Mouse (Mus musculus) frontal cortex, adult (tissue): ENCODE data around the gene Snx13.
A peak's percentile ranks its signal among the peaks of the same experiment; 100 is the strongest.

Experiments used
- ATAC-seq: cut with Nextera tagmentation; 2 replicates; pipeline ENCODE4 v1.9.2; 2017; ENCODE audit warnings: mild to moderate bottlenecking, moderate library complexity, mixed read lengths; ENCODE audit not compliant: low TSS enrichment

Snx13 gene

GRCm38 (mm10) chr12:35046999-35047319 is at the start of gene Snx13:
Snx13 (plus strand) TSS chr12:35047186.
- peak; percentile 96 for ATAC-seq

- no peak for ATAC-seq
Observed at GRCm38 (mm10) chr12:34997597-34998182, 49.3 kb upstream of the Snx13 start.

- no peak for ATAC-seq
Observed at GRCm38 (mm10) chr12:34998778-34999467, 48.1 kb upstream of the Snx13 start.

GRCm38 (mm10) chr12:35000323-35000722 is 46.7 kb upstream of the Snx13 start:
- ATAC-seq: no peak

DNA sequence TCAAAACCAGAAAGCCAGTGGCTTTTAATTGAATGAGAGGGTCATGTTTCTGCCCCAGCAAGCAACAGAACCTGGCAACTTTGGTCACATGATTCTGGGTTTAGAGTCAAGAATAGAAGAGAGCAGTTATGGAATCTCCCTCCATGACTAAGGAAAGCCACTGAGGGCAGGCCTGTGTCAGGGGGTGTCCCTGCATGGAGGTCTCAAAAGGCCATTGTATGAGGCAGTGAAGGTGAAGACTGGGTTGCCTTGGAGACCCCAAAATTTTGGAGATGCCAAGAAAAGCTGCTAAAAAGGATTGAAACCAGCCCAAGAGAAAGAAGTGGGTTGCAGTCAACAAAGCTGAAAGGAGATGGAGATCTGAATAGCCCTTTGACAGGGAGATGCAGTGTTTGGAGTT is 41.2 kb upstream of the Snx13 start:
- no peak for ATAC-seq

- no peak for ATAC-seq
Observed at GRCm38 (mm10) chr12:35007851-35008250, 39.1 kb upstream of the Snx13 start.

GRCm38 (mm10) chr12:35008340-35009137 is 38.4 kb upstream of the Snx13 start:
- ATAC-seq: peak; percentile 69; the same call in 1 of the 2 replicates

- ATAC-seq: no peak
Observed at GRCm38 (mm10) chr12:35011462-35011861, 35.5 kb upstream of the Snx13 start.

GRCm38 (mm10) chr12:35013950-35014349 is 33.0 kb upstream of the Snx13 start:
- ATAC-seq: no peak

DNA sequence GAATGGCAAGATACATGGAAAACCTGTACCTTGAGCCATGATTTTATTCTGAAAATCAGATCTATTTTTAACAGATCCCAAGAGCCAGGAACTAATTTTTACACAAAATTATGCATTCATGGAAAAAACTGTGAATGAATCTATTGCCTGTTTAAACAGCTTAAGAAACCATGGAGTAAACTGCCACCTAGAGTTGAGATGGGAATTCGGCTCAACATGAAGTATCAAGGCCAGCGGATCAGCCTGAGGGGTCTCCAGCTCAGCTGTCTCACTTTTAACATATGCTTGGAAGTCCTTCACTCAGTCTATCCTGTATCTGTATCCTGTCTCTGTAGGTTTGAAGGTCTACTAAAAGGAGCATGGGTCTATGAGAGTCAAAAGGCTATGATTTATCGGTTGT is 30.9 kb upstream of the Snx13 start:
- ATAC-seq: peak; percentile 91

GRCm38 (mm10) chr12:35016481-35017250 is 30.3 kb upstream of the Snx13 start:
- no peak for ATAC-seq

DNA sequence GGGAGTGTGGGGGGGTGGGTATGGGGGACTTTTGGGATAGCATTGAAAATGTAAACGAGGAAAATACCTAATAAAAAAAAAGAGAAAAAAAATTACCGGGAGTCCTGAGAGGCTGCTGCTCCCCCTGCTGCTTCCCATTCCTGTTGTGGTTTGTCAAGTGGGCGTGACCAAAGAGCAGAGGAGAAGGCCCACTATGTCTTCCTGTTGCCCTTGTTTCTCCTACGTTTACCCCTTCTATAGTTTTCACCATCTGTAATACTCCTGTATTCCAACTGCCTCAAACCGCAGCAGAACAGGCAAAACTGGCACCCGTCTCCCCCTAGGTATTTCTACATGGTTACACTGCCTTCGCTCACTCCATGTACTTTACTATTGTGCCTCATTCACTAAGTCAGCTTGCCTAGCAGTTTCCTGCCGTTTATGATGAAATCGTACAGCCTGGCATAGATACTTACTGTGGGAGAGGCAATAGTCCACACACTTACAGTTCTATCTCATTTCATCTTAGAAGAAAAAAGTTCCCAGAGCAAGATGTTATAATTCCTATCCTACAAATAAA is 28.2 kb upstream of the Snx13 start:
- ATAC-seq: no peak

DNA sequence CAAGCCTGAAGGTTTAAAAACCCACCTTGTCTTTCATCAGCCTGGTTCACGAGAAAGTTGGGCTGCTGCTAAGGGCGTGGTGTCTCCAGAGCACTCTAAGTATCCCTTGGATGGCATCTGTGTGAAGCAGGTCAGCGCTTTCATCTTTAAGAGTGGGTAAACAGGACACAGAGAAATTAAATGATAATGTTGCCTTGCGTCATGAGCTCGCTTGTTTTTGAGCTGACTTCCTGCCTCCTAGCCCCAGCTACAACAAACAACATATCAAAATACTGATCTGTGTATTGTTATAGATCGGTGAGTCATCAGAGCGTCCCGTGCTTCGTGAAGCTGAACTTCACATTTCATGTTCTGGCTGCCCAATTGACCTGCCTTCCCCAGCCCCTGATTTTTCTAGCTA is 25.7 kb upstream of the Snx13 start:
- ATAC-seq: no peak

DNA sequence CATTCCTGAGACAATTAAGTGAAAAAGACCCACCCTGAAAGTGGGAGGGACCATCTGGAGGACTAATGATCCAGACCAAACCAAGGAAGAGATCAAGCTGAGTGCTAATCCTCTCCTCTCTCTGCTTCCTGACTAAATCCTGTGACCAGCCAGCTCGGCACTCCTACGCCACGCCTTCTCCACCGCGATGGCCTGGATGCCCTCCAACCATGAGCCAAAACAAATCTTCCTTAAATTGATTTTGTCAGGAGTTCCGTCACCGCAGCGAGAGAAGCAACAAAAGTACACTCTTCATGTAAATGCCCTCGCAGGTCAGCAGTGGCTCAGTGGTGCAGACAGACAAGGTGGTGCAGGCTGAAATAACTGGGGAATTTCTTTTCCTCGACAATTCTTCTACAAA is 24.9 kb upstream of the Snx13 start:
- ATAC-seq: no peak

GRCm38 (mm10) chr12:35025916-35026432 is 21.0 kb upstream of the Snx13 start:
- no peak for ATAC-seq

GRCm38 (mm10) chr12:35027533-35027932 is 19.5 kb upstream of the Snx13 start:
- ATAC-seq: no peak

- ATAC-seq: peak; percentile 96
Observed at GRCm38 (mm10) chr12:35038668-35039570, 8.1 kb upstream of the Snx13 start.

DNA sequence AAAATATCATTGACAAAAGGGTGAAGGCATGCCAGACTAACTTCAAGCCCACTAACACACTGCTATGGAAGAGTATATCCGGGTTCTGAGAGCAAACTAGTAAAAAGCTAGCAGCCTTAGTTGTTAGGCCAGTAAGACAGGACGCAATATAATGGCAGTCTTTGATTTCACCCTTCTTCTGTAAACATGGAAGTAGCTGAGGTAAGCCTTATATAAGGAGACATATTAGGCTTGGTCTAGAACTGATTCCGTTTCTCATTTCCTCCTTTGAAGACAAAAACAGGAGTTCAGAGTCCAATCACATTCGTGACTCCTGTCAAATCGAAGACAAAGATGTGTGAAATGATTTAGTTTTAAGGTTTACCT is 7.4 kb upstream of the Snx13 start:
- ATAC-seq: peak; percentile 38; the same call in 1 of the 2 replicates

- no peak for ATAC-seq
Observed at GRCm38 (mm10) chr12:35041964-35042363, 5.0 kb upstream of the Snx13 start.

DNA sequence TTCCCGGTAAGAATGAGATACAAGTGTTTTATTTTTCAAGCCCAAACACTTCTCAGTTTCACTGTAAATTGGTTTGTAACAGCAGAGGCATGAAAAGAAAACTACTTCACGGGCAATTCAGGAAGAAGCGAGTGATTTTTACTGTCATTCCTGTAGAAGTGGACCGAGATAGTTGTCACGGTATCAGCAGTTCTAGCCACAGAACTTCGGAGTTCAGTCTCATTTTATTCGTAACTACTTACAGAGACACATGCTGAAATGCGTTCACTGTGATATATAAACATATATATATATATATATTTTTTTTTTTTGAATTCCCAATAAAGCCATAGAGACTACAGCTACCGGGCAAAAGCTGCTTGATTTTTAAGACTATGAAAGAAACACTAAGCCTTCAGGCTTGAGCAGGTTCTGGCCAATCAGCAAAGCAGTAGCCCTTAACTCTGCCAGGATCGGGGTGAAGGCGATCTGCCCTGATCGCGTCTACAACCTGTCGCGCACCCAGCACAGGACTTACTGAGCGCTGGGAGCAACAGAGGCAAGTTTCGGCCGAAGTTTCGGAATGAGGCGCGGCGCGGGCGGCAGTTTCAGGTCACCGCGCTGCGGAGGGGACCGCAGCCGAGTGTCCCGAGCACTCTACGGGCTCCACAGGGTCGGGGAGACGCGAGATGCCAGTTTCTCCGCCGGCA is 532 bp upstream of the Snx13 start:
- ATAC-seq: peak; percentile 69
